Mouse (Mus musculus): ENCODE data around the gene Fbxl17. TPM values are rescaled to one million over a fixed set of nuclear protein-coding genes. Genes with fewer than 3 reads are reported as not detected.

Gene Fbxl17
- polyA plus RNA-seq, 1 experiment from 2014 or later = 7.5 TPM

DNA sequence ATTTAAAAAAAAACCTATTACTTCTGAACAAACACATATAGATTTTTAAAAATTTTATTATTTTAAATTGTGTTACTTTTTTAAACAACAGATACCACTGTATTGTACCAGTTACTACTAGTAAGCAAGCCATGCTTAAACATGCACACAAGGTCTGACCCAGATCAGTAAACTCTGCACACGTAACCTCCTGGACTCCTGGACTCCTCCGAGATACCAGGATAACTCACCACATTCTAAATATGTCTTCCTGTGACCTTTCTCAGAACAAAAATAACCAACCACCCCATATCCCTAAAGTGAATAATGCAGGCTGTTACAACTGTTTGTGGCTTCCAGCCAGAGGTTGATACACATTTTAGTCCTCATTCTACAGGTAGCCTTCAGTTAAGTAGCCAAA is 170.9 kb downstream of the Fbxl17 start:
- ATAC-seq (ENCODE audit: insufficient number of reproducible peaks, insufficient read depth, low FRiP score, low TSS enrichment, low read depth) = no peak
- Histone ChIP-seq H3K9ac (replicated peaks) (no peak overlapping the region), H3K27ac (no peak overlapping the region), H3K36me3 (no peaks in the 10 kb centered on the region), H3K4me1 (replicated peaks) (0 out of 2 replicates have a peak, but pooled peaks cover 3% of the 10 kb centered on the region), H3K4me2 (no peak overlapping the region), H3K4me3 (replicated peaks) (no peak overlapping the region), H3K27me3 (no peaks in the 10 kb centered on the region), H3K9me3 (no peaks in the 10 kb centered on the region)
- WGBS = 94% methylated on average over 2 of the region's 2 CpGs

DNA sequence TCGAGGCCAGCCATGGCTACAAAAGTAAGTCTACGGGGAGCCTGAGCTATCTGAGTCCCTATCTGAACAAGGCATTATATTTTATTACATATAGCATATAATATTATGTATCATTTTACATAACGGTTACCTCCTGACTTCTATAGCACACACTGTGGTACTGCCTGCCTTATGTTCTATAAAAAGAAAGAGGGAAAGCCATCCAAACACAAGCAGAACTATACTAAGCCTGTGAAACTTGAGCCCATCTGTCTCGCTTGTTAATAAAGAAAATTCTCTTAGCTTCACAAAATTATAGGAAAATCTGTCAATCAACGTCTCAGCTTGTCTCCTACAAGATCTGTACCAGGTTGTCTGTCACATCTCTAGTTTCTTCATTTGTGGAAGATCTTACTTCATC is 173.6 kb downstream of the Fbxl17 start:
- no peaks in the 10 kb centered on the region for H3K36me3 ChIP-seq
- H3K9ac ChIP-seq (replicated peaks) = no peak overlapping the region
- no peaks in the 10 kb centered on the region for H3K27me3 ChIP-seq
- no peak overlapping the region for H3K27ac ChIP-seq
- ATAC-seq (ENCODE audit: insufficient number of reproducible peaks, insufficient read depth, low FRiP score, low TSS enrichment, low read depth) = no peak
- H3K9me3 ChIP-seq = no peaks in the 10 kb centered on the region
- no peak overlapping the region for H3K4me2 ChIP-seq
- peaks cover 4% of the 10 kb centered on the region; the same call in 1 of the 2 replicates for H3K4me1 ChIP-seq (replicated peaks)
- H3K4me3 ChIP-seq (replicated peaks) = no peak overlapping the region
- WGBS = 81% methylated on average over 5 of the region's 5 CpGs

DNA sequence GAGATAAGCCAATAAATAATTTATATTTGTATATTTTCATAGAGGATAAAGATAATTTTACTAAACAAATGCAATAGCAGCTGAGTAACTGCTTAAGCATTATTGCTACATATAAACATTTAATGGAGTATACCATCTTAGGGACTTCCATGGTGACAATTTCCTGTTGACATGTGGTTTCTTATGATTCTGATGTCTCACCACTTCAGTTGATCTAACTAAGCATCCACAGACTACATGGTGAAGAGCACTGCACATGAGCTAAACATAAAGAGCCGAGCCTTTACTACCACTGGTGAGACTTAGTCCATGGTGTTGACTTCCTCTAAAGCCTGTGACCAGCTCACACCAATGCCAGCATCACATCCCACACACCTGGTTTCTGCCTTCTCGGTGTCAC is 175.1 kb downstream of the Fbxl17 start:
- no peaks in the 10 kb centered on the region for H3K9me3 ChIP-seq
- H3K9ac ChIP-seq (replicated peaks) = no peak overlapping the region
- 88% methylated on average over 2 of the region's 2 CpGs for WGBS
- no peaks in the 10 kb centered on the region for H3K27me3 ChIP-seq
- H3K27ac ChIP-seq = no peak overlapping the region
- H3K4me2 ChIP-seq = no peak overlapping the region
- no peaks in the 10 kb centered on the region for H3K36me3 ChIP-seq
- H3K4me3 ChIP-seq (replicated peaks) = no peak overlapping the region
- no peak for ATAC-seq (ENCODE audit: insufficient number of reproducible peaks, insufficient read depth, low FRiP score, low TSS enrichment, low read depth)
- peaks cover 6% of the 10 kb centered on the region; the same call in 1 of the 2 replicates for H3K4me1 ChIP-seq (replicated peaks)

DNA sequence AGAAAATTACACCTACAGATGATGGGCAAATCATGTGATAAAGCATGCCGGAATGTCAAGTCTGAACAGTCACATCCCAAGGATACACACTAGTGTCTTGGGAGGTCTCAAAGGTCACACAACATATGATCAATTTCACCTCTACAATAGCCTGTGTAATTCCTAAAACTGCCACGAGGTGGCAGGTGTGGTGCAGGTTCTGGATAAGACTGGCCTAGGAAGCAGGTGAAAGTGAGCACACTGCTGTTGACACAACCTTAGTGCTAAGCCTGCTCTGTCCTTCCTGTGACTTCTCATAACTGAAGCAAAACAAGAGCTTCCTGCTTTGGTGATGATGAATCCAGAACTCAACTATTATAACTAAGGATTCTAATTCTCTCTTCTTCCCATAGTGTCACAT is 175.8 kb downstream of the Fbxl17 start:
- no peak overlapping the region for H3K27ac ChIP-seq
- no peak overlapping the region for H3K9ac ChIP-seq (replicated peaks)
- no peaks in the 10 kb centered on the region for H3K9me3 ChIP-seq
- H3K4me1 ChIP-seq (replicated peaks) = peaks cover 6% of the 10 kb centered on the region; the same call in 1 of the 2 replicates
- no peaks in the 10 kb centered on the region for H3K27me3 ChIP-seq
- H3K36me3 ChIP-seq = no peaks in the 10 kb centered on the region
- no peak overlapping the region for H3K4me3 ChIP-seq (replicated peaks)
- WGBS = 32% methylated on average over 2 of the region's 2 CpGs
- no peak; the same call in 1 of the 2 replicates for ATAC-seq (ENCODE audit: insufficient number of reproducible peaks, insufficient read depth, low FRiP score, low TSS enrichment, low read depth)
- no peak overlapping the region for H3K4me2 ChIP-seq

DNA sequence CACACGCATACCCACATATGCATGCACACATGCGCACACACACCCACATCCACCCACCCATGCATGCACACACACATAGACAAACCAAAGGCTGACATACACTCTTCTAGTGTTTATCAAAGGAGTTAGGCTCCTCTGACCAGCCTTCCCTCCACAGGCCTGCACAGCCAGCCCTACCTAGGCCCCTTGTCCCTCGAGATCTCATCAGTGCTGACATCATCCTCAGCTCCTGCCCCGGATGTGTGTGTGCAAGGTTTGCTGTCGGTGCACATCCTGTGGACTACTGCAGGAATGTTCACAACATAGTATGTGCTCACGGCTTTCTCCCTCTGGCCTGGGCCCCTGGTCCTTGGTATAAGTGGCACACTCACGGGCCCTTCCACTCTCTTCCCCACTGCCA is 177.0 kb downstream of the Fbxl17 start:
- no peak for ATAC-seq (ENCODE audit: insufficient number of reproducible peaks, insufficient read depth, low FRiP score, low TSS enrichment, low read depth)
- no peak overlapping the region for H3K27ac ChIP-seq
- 91% methylated on average over 7 of the region's 7 CpGs for WGBS

DNA sequence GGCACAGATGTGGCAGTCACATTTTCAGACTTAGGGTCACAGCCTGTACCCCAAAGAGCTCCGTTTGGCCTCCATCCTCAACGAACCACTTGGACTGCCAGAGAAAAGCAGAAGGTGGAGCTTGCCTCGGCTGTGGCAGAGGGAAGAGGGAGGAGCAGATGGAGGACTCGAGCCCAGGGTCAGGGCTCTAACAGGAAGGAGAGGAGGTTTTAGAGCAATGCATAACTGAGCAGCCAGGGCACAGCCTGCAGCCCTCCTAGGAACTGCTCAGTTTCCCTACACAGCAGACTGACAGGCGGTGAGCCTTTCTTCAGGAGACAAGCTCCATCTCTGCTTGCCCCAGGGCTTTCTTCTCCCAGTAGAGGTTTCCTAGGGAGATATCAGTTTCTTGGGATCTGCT is 178.5 kb downstream of the Fbxl17 start:
- no peaks in the 10 kb centered on the region for H3K9me3 ChIP-seq
- no peak for ATAC-seq (ENCODE audit: insufficient number of reproducible peaks, insufficient read depth, low FRiP score, low TSS enrichment, low read depth)
- peaks cover 13% of the 10 kb centered on the region for H3K4me1 ChIP-seq (replicated peaks)
- 40% methylated on average over 5 of the region's 5 CpGs for WGBS
- H3K4me3 ChIP-seq (replicated peaks) = no peak overlapping the region
- H3K27me3 ChIP-seq = no peaks in the 10 kb centered on the region
- H3K27ac ChIP-seq = no peak overlapping the region
- H3K36me3 ChIP-seq = no peaks in the 10 kb centered on the region
- no peak overlapping the region for H3K4me2 ChIP-seq
- no peak overlapping the region for H3K9ac ChIP-seq (replicated peaks)

More for the DNA sequence above, 177.0 kb downstream of the Fbxl17 start:
- Histone ChIP-seq H3K27me3 (no peaks in the 10 kb centered on the region), H3K4me3 (replicated peaks) (no peak overlapping the region), H3K4me1 (replicated peaks) (peaks cover 7% of the 10 kb centered on the region; the same call in 1 of the 2 replicates), H3K4me2 (no peak overlapping the region), H3K9me3 (no peaks in the 10 kb centered on the region), H3K36me3 (no peaks in the 10 kb centered on the region), H3K9ac (replicated peaks) (no peak overlapping the region)

DNA sequence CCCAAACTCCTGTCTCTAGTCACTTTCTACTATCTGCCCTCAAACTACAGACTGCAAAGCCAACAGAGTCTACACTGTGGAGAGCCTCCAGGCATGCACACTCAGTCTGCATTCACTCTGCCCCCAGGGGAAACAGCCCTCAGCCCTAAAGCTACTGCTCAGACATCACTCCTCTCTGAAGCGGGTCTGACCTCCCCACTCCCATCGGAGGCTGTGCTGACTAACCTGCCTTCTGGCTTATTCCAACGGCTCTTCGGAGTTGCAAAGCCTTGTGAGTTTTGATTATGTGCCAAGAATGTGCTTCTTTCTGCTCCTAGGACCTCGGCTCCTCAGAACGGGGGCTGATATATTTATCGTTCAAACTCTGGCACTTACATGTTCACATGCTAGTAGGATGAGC is 182.3 kb downstream of the Fbxl17 start:
- WGBS = 68% methylated on average over 7 of the region's 7 CpGs
- no peak overlapping the region for H3K27ac ChIP-seq
- no peaks in the 10 kb centered on the region for H3K36me3 ChIP-seq
- H3K27me3 ChIP-seq = no peaks in the 10 kb centered on the region
- no peak overlapping the region for H3K4me3 ChIP-seq (replicated peaks)
- no peak overlapping the region for H3K4me2 ChIP-seq
- H3K4me1 ChIP-seq (replicated peaks) = peaks cover 13% of the 10 kb centered on the region
- ATAC-seq (ENCODE audit: insufficient number of reproducible peaks, insufficient read depth, low FRiP score, low TSS enrichment, low read depth) = no peak
- no peak overlapping the region for H3K9ac ChIP-seq (replicated peaks)
- peaks cover 6% of the 10 kb centered on the region; the same call in 1 of the 2 replicates for H3K9me3 ChIP-seq

DNA sequence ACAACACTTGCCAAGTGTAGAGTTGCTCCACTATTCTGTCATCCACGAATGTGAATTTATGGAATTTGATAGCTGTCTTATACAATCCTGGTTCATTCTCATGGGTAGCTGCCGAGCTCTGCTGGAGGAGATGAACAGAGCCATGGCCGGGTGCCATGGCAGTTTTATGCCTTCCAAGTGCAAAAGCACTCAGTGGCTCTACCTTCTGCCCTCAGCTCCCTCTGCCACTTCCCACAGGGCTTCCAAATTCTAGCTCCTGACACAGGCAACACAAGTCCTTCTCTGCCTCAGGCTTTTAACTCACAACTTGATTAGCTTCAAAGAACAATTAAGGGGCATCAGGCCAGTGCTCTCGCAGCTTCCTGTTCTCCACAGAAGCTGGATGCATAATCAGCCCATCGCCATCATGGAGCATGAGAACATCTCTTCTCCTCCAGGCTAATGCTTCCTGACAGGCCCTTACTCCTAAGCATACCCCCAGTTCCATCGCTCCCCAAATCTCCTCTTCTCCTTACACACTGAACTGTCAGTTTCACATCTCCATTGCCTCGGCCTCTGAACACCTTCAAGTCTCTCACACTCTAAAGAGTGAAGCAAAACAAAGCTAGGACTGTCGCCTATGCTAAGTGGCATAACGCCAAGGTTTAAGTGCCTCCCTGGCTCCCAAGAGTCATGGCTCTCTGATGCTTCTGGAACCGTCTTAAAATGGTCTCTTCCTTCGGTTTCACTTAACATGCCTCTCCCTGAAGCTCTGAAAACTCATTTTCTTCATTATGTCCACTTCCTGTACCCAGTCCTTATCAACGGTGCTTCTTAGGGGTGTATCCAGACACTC is 184.0 kb downstream of the Fbxl17 start:
- WGBS = 84% methylated on average over 12 of the region's 12 CpGs
- Histone ChIP-seq H3K9me3 (peaks cover 6% of the 10 kb centered on the region; the same call in 1 of the 2 replicates), H3K4me1 (replicated peaks) (peaks cover 7% of the 10 kb centered on the region; the same call in 1 of the 2 replicates), H3K27me3 (no peaks in the 10 kb centered on the region), H3K36me3 (no peaks in the 10 kb centered on the region), H3K27ac (no peak overlapping the region), H3K9ac (replicated peaks) (no peak overlapping the region), H3K4me2 (no peak overlapping the region), H3K4me3 (replicated peaks) (no peak overlapping the region)
- no peak for ATAC-seq (ENCODE audit: insufficient number of reproducible peaks, insufficient read depth, low FRiP score, low TSS enrichment, low read depth)

DNA sequence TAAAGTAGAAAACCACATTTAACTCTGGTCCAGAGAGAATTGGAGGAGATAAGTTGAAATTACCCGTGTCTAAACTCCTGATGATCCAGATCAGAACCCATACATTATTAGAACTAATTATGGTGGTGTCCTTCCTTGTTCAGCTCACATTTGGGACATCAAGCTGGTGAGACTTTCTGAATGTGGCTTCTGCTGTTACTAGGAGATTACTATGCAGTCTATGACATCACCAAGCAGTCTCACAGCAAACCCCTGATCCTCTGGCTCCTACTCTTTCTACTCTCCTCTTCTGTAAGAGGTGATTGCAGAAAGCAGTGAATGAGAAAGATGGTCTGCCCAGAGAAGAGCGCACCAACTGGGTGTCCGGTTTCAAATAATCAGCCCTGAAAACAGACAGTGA is 187.0 kb downstream of the Fbxl17 start:
- Histone ChIP-seq H3K9me3 (peaks cover 6% of the 10 kb centered on the region; the same call in 1 of the 2 replicates), H3K27me3 (no peaks in the 10 kb centered on the region), H3K36me3 (no peaks in the 10 kb centered on the region), H3K4me1 (replicated peaks) (peaks cover 6% of the 10 kb centered on the region; the same call in 1 of the 2 replicates), H3K4me2 (no peak overlapping the region), H3K9ac (replicated peaks) (no peak overlapping the region), H3K4me3 (replicated peaks) (no peak overlapping the region), H3K27ac (no peak overlapping the region)
- no peak for ATAC-seq (ENCODE audit: insufficient number of reproducible peaks, insufficient read depth, low FRiP score, low TSS enrichment, low read depth)
- 92% methylated on average over 3 of the region's 3 CpGs for WGBS

DNA sequence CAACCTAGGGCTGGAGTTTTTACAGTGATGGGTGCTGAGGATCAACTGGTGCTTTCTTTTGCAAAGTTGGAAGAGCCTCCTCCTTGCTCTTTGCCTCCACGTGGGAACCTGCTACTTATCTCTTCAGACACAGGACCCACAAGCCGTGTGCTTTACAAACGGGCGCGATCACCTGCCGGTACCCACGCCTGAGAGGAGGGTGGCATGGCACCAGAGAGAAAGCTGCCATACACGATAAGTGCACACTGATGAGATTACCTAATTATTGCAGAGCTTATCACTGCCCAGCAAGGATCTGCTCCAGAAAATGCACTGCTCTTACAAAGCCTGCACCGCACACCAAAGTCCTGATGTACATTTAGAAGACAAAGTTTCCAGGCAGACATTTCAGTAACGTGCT is 187.5 kb downstream of the Fbxl17 start:
- Histone ChIP-seq H3K4me3 (replicated peaks) (no peak overlapping the region), H3K4me2 (no peak overlapping the region), H3K9ac (replicated peaks) (no peak overlapping the region), H3K36me3 (no peaks in the 10 kb centered on the region), H3K27ac (no peak overlapping the region), H3K27me3 (no peaks in the 10 kb centered on the region), H3K4me1 (replicated peaks) (peaks cover 1% of the 10 kb centered on the region; the same call in 1 of the 2 replicates), H3K9me3 (peaks cover 6% of the 10 kb centered on the region; the same call in 1 of the 2 replicates)
- 91% methylated on average over 10 of the region's 10 CpGs for WGBS
- ATAC-seq (ENCODE audit: insufficient number of reproducible peaks, insufficient read depth, low FRiP score, low TSS enrichment, low read depth) = no peak

DNA sequence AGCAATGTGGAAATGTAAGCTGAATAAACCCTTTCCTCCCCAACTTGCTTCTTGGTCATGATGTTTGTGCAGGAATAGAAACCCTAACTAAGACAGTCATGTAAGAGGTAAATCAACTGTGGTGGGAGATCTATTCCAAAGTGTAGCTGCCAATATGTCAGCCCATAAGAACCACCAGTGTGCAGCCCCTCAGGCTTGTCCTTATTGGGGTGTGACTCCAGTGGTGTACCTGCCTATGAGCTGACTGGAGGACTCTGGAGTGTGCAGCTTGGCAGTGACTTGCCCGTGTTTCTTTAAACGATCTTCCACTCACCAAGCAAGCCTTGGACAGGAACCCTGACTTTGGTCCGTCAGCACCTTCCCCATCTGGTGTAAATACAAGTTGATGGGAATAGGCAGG is 188.2 kb downstream of the Fbxl17 start:
- no peak for ATAC-seq (ENCODE audit: insufficient number of reproducible peaks, insufficient read depth, low FRiP score, low TSS enrichment, low read depth)
- Histone ChIP-seq H3K36me3 (no peaks in the 10 kb centered on the region), H3K27ac (no peak overlapping the region), H3K4me3 (replicated peaks) (no peak overlapping the region), H3K4me2 (no peak overlapping the region), H3K9me3 (peaks cover 6% of the 10 kb centered on the region; the same call in 1 of the 2 replicates), H3K4me1 (replicated peaks) (no peaks in the 10 kb centered on the region), H3K27me3 (no peaks in the 10 kb centered on the region), H3K9ac (replicated peaks) (no peak overlapping the region)
- 76% methylated on average over 3 of the region's 3 CpGs for WGBS

Measured in limb, embryonic 12.5 days (tissue).